Mouse (Mus musculus) liver, embryonic 16.5 days (tissue): ENCODE results near the gene Klhl26. TPM values are rescaled to one million over a fixed set of nuclear protein-coding genes. Genes with fewer than 3 reads are reported as not detected.
"Not testable (repeated sequence)": the region's sequence is repeated elsewhere in the genome, so short reads cannot be mapped to it uniquely, and the experiment has no call there.

Experiments used
- ATAC-seq: fragments of 200-750 bp; cut with Nextera tagmentation; 2 replicates; pipeline ENCODE4 v1.8.0; 2017; ENCODE audit warnings: low read depth, mild to moderate bottlenecking, moderate number of reproducible peaks, moderate library complexity
- H3K27ac ChIP-seq: fragments of 300-500 bp; sonication (generic); 2 replicates; pipeline ENCODE4 v1.5.1; 2014; ENCODE audit warnings: mild to moderate bottlenecking, low read length
- H3K27me3 ChIP-seq: fragments of 300-500 bp; sonication (generic); 2 replicates; pipeline ENCODE4 v1.6.1; 2014; ENCODE audit warnings: low read depth, low read length, mixed read lengths; ENCODE audit not compliant: control insufficient read depth, insufficient read depth
- H3K36me3 ChIP-seq: fragments of 300-500 bp; sonication (generic); 2 replicates; pipeline ENCODE4 v1.6.1; 2014; ENCODE audit warnings: mild to moderate bottlenecking; ENCODE audit not compliant: control insufficient read depth, insufficient read depth
- H3K4me1 ChIP-seq: fragments of 300-500 bp; sonication (generic); 2 replicates; pipeline ENCODE4 v1.6.1; 2014; ENCODE audit warnings: low read depth, low read length, mixed read lengths; ENCODE audit not compliant: control insufficient read depth
- H3K4me2 ChIP-seq: fragments of 300-500 bp; sonication (generic); 2 replicates; pipeline ENCODE4 v1.6.1; 2014; ENCODE audit warnings: low read depth, low read length, mixed read lengths
- H3K4me3 ChIP-seq: fragments of 300-500 bp; sonication (generic); 2 replicates; pipeline ENCODE4 v1.5.1; 2014; ENCODE audit warnings: low read depth, mild to moderate bottlenecking, low read length
- H3K9ac ChIP-seq: fragments of 300-500 bp; sonication (generic); 2 replicates; pipeline ENCODE4 v1.6.1; 2014; ENCODE audit warnings: low read depth, low read length
- H3K9me3 ChIP-seq: fragments of 300-500 bp; sonication (generic); replicated peaks from 2 replicates; pipeline ENCODE4 v1.6.1; 2016; ENCODE audit warnings: low read length; ENCODE audit not compliant: control insufficient read depth
- WGBS: fragments of 180-500 bp; shearing (Covaris S2); extraction: QIAGEN DNeasy Blood & Tissue Kit; methylation state at CpG from one replicate; pipeline ENCODE4 v1.1.7; 2014; ENCODE audit not compliant: insufficient replicate concordance; 5-methylcytosine and 5-hydroxymethylcytosine counted together
- polyA plus RNA-seq: library from polyadenylated mRNA; unstranded; fragments of >200 nt; fragmentation: Nextera tagmentation; extraction: Ambion mirVana; gene quantifications from 2 replicates; pipeline ENCODE4 v1.2.1, GENCODE M21; 2015

Klhl26 gene
- polyA plus RNA-seq, 1 experiment from 2014 or later = 7.1 TPM

DNA sequence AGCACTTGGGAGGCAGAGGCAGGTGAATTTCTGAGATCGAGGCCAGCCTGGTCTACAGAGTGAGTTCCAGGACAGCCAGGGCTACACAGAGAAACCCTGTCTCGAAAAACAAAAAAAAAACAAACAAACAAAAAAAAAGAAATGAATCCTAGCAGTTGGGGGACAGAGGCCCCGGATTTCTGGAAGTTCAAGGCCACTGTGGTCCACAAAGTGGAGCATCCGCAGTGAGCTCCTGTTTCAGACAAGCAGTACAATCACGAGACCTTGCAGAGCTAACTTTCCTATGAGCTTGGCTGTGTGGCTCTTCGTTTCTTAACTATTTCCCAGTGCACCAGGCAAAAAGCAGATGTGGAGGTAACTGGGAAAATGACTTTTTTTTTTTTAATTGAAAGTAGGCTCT lies 34.4 kb upstream of the Klhl26 start:
- Histone ChIP-seq H3K27ac (peak overlapping the region; percentile 99), H3K4me1 (peaks cover 31% of the 10 kb centered on the region), H3K36me3 (peaks cover 27% of the 10 kb centered on the region), H3K4me3 (peak overlapping the region; percentile 99), H3K9ac (peak overlapping the region; percentile 99), H3K4me2 (peak overlapping the region; percentile 76)
- ATAC-seq, H3K9me3 ChIP-seq, H3K27me3 ChIP-seq: not testable (repeated sequence)
- 37% methylated on average over 6 of the region's 6 CpGs for WGBS

DNA sequence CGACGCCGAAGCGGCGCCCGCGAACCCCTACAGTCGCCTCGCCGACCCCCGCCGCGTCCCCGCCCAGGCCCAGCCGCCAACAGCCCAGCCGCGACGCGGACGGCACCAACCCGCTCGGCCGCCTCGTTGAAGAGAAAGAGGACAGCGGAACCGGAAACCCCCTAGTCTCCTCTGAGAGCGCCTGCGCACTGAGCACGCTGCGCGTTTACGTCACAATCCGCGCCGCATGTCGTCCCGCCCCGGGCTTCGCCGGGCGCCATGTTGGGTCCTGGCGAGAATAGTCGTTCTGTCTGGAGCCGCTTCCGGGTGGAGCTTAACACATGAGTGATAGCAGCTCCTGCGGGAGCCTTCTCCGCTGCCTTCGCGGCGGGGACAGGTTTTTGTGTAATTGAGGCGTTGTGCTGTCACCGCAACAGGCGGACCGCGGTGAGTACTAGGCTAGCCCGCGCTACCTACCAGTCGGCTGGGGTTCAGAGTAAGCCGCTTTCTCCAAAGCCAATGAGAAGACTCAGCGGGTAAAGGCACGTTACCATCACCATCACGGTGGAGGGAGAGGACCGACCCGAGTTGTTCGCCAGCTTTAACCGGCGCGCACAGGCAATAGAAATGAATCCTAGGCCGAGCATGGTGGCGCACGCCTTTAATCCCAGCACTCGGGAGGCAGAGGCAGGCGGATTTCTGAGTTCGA lies 33.6 kb upstream of the Klhl26 start, which contains the start of gene Uba52:
TSS of gene Uba52 (minus strand) at position 574 of the 688 bp plus-strand sequence.
- H3K27me3 ChIP-seq = no peaks in the 10 kb centered on the region
- H3K9me3 ChIP-seq = no peaks in the 10 kb centered on the region
- peak; percentile 83 for ATAC-seq
- peak within 1 kb of the TSS; percentile 99 for H3K9ac ChIP-seq
- WGBS = under 1% methylated on average over 74 of the region's 74 CpGs
- peaks cover 27% of the 10 kb centered on the region for H3K36me3 ChIP-seq
- peak within 1 kb of the TSS; percentile 99 for H3K27ac ChIP-seq
- peak within 1 kb of the TSS; percentile 76 for H3K4me2 ChIP-seq
- peak within 1 kb of the TSS; percentile 99 for H3K4me3 ChIP-seq
- H3K4me1 ChIP-seq = peaks cover 39% of the 10 kb centered on the region

DNA sequence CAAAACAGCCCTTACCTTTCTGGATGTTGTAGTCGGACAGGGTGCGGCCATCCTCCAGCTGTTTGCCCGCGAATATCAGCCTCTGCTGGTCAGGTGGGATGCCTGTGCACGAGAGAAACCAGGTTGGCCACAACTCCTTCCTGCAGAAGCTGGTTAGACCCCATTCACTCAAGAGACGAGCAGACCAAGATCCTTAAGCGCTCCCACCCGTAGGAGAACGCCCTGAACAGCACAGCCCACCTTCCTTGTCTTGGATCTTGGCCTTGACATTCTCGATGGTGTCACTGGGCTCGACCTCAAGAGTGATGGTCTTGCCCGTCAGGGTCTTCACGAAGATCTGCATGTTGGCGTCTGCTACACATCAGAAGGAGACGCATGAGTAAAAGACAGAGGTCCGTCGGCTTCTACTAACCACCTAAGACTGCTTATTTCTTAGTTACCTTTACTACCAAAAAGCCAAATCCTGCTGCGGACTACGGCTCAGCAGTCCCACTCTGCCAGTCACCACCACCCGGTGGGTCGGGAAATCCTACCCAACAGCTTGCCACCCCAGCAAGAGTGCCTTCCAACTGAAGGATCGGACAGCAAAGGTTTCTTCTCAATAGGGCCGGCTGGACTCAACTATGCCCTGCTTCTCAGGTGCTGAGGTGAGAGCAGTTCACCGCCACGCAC lies 32.6 kb upstream of the Klhl26 start:
- Histone ChIP-seq H3K36me3 (peaks cover 27% of the 10 kb centered on the region), H3K4me3 (peak overlapping the region; percentile 99), H3K4me2 (peak overlapping the region; percentile 76), H3K27ac (peak overlapping the region; percentile 99), H3K9ac (peak overlapping the region; percentile 99), H3K4me1 (peaks cover 46% of the 10 kb centered on the region), H3K27me3 (no peaks in the 10 kb centered on the region), H3K9me3 (no peaks in the 10 kb centered on the region)
- ATAC-seq = no peak
- WGBS = 2% methylated on average over 25 of the region's 25 CpGs

DNA sequence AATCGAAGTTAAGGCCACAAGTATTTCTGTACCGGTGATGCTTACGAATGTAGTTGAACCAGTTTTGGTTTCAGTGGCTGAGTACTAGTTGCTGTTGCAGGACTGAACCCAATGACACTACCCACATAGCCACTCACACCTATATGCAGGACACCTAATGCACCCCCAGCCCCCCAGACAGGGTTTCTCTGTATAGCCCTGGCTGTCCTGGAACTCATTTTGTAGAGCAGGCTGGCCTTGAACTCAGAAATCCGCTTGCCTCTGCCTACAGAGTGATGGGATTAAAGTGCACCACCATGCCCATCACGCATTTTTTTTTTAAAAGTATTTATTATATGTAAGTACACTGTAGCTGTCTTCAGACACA lies 30.2 kb upstream of the Klhl26 start:
- no peak for ATAC-seq
- whole genome bisulfite sequencing = 54% methylated on average over 5 of the region's 5 CpGs
- Histone ChIP-seq H3K4me2 (peak overlapping the region; percentile 92), H3K4me1 (peaks cover 54% of the 10 kb centered on the region), H3K36me3 (peaks cover 18% of the 10 kb centered on the region), H3K27ac (peak overlapping the region; percentile 87), H3K9ac (no peak overlapping the region), H3K27me3 (peaks cover 7% of the 10 kb centered on the region), H3K4me3 (peak overlapping the region; percentile 71), H3K9me3 (no peaks in the 10 kb centered on the region)

DNA sequence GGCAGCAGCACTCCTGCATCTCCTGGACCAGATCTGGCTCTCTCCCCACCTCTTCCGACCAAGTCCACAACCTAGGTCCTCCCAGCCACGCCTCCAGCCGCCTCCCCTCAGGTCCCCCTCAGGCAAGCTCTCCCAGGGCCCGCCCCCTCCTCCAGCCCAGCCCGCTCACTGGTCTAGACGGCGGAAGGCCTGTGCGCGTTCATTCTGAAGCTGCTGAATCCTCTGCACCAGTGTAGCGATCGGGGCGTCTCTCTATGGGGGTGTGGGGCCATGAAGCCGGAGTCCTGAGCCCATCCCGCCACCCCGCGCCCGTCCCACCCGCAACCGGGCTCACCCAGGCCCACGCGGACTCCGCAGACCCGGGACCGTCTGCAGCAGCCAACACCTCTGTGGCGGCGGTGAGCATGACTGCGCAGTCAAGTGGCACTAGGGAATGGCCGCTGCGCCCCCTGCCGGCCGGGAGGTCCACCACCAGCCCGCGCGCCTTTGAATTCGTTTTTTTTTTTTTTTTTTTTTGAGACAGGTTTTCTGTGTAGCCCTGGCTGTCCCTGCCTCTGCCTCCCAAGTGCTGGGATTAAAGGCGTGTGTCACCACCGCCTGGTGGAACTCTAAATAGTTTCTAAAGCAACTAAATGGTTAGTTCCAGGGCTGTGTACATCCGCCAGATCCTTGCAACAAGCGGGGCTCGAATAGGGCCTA lies 29.7 kb upstream of the Klhl26 start, which contains the start of gene Rex1bd:
TSS of gene Rex1bd (minus strand) at position 425 of the 699 bp plus-strand sequence.
- Histone ChIP-seq H3K4me3 (peak within 1 kb of the TSS; percentile 71), H3K27me3 (peaks cover 12% of the 10 kb centered on the region), H3K9ac (peak within 1 kb of the TSS; percentile 87), H3K36me3 (peaks cover 18% of the 10 kb centered on the region), H3K4me1 (peaks cover 54% of the 10 kb centered on the region), H3K4me2 (peak within 1 kb of the TSS; percentile 92), H3K9me3 (no peaks in the 10 kb centered on the region), H3K27ac (peak within 1 kb of the TSS; percentile 87)
- 2% methylated on average over 40 of the region's 40 CpGs for WGBS
- peak; percentile 77 for ATAC-seq

DNA sequence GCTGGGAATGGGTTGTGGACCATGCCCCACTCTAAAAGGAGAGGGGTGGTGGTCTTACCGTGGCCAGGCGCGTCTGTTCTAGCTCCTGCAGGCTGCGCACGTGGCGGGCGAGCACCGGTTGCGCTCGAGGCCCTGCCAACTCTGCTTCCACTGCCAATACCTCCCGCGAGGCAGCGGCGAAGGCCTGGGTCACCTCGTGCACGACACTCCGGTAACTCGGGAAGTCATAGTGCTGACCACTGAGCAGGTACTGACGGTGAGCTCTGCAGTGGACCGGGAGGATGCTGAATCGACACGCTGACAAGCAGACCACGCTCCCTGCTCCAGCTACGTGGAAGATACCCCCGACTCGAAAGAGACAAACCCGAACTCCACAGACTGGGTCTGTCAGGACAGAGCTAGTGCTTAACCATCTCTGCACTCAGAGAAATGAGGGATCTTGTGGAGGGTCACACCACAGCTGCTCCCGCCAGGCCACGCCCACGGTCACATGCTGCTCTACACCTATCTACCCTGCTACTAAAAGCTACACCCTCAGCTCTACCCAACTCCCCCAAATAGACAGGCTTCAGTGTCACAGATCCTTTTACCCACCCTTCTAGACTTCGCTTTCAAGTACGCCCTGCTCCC lies 29.0 kb upstream of the Klhl26 start:
- peak overlapping the region; percentile 87 for H3K27ac ChIP-seq
- H3K4me1 ChIP-seq = peaks cover 58% of the 10 kb centered on the region
- 40% methylated on average over 32 of the region's 32 CpGs for WGBS
- peak overlapping the region; percentile 87 for H3K9ac ChIP-seq
- peaks cover 18% of the 10 kb centered on the region for H3K27me3 ChIP-seq
- H3K36me3 ChIP-seq = peaks cover 18% of the 10 kb centered on the region
- peak overlapping the region; percentile 71 for H3K4me3 ChIP-seq
- H3K4me2 ChIP-seq = peak overlapping the region; percentile 92
- no peak; the same call in 1 of the 2 replicates for ATAC-seq
- no peaks in the 10 kb centered on the region for H3K9me3 ChIP-seq

DNA sequence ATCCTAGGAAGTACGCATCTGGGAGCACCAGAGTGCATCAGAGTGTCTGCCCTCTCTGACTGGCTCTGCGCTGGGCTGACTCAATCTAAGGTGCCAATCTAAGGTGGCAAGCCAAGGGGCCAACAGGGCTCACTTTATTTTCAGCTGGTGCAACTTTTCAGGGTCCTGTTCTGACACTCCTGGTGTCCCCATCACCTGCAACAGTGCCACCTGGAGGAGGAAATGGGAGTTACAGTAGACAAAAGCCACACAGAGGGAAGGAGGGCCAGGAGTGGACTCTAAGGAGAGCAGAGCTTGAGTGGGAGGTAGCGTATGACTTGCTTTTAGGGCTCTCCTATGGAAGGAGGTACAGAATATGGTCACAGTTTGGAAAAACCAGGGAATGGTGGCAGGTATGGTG lies 28.1 kb upstream of the Klhl26 start:
- Histone ChIP-seq H3K36me3 (peaks cover 18% of the 10 kb centered on the region), H3K27ac (no peak overlapping the region), H3K4me2 (no peak overlapping the region), H3K4me3 (no peak overlapping the region), H3K9me3 (no peaks in the 10 kb centered on the region), H3K9ac (no peak overlapping the region), H3K27me3 (peaks cover 23% of the 10 kb centered on the region), H3K4me1 (peaks cover 68% of the 10 kb centered on the region)
- no peak for ATAC-seq
- WGBS = 75% methylated on average over 3 of the region's 3 CpGs

DNA sequence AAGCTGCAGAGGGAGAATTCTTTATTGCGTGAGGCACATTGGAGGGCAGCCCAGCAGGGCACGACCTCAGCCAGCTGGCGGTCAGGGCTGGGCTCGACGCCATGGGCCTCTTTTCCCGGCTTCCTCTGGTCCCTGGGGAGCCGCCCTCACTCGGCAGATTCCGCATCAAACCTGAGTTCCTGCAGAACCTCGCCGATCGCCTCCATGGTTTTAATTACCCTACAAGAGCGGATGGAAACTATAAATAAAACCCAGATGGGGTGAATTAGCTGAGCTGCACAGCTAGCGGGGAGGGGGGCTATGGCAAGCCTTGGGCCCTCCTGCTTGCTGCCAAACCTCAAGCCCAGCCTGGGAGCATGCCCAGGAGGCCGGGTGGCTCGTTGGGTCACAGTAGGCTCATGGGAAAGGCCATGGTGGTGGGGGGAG lies 27.5 kb upstream of the Klhl26 start:
- Histone ChIP-seq H3K9me3 (no peaks in the 10 kb centered on the region), H3K27me3 (peaks cover 25% of the 10 kb centered on the region), H3K4me1 (peaks cover 71% of the 10 kb centered on the region), H3K4me3 (no peak overlapping the region), H3K36me3 (peaks cover 18% of the 10 kb centered on the region), H3K4me2 (no peak overlapping the region), H3K27ac (no peak overlapping the region), H3K9ac (no peak overlapping the region)
- WGBS = 85% methylated on average over 16 of the region's 16 CpGs
- ATAC-seq = no peak
